Mouse (Mus musculus): Measurements from ENCODE around the gene Gm20605. TPM values are rescaled to one million over a fixed set of nuclear protein-coding genes. Genes with fewer than 3 reads are reported as not detected.

Gene Gm20605
- polyA plus RNA-seq (2012; rRNA removed): 22.7 and 24.6 TPM in 2 replicates

DNA sequence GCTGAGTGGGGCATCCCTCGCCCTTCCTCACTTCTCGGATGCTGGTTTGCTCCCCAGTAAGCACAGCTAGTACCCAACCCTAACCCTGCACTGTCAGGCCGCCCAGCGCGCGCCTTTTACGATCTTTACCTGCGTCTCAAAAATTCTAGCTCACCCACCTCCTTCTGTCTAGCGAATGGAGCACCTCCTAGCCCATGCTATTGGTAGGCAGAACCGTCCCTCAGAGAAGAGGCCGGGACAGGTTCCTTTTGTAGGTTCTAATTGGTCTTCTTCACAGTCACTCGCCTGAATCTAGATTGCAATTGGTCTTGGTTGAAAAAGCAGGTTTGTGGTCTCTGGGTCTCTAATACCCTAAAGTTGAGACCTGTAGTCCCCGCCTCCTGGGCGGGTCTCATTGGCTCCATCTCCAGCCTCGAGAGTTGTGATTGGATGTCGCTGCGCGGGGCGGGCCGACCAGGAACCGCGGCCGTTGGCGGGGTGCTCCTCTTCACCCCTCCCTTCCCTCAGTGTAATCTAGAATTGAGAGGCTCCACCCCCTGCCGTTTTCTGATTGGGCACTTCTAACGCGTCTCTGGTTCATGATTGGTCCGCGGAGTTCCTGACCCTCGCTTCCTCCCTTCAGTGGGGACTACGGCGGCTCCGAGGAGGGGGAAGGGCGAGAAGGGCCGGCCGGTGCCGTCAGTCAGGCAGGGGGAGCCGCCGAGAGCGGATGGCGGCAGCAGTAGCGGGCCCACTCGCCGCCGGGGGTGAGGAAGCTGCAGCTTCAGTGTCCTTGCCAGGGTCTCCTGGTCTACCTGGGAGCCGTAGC is at the start of gene Gm20605, which contains the start of the genes Fbxo24 and Lrch4:
TSS of gene Gm20605 (plus strand) at position 678 of the 808 bp plus-strand sequence.
TSS of gene Fbxo24 (minus strand) at position 505 of the 808 bp plus-strand sequence.
TSS of gene Lrch4 (plus strand) at position 624 of the 808 bp plus-strand sequence.
- peak; percentile 92 for DNase-seq (ENCODE audit: low spot score)

- no peak for DNase-seq (ENCODE audit: low spot score)
Measured at GRCm38 (mm10) chr5:137580246-137580645, 48.7 kb upstream of the Gm20605 start.

DNA sequence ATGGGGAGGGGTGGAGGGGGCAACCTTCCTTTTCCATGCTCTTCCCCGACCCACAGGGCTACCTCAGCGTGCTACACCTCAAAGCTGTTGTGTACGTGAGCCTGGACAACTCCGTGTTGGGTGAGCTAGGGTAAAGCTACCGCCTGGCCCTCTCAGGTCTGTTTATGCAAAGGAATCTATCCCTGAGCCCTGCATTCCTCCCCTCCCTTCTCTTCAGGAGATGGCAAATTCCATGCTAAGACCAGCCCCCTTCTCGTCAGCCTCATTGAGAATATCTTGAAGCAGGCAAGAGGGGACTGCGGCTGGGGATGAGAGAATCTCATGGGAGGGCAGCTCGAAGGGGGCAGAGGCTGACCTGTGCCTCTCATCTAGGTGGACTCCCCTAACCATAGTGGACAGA is 46.3 kb upstream of the Gm20605 start:
- DNase-seq (ENCODE audit: low spot score): no peak

DNA sequence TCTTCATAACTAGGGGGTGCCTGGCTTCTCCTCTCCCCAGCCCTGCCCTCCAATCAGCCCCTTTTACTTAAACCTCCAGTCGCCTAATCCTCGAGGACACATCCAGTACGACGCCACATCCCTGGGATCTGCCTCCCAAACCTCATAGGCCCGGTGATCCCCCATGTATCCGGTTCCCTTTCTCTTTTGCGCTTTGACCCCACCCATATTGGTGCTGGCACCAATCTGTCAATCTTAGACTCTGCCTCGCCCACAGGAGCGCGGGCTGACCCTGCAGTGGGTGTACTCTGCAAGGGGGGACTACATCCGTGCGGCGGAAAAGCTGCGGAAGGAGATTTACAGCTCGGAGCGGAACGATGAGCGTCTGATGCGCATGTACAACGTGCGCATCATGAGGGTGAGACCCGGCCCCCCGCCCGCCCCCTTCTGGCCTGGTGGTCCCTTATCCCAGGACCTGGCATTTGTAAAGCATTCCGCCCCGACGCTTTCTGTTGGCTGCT is 45.3 kb upstream of the Gm20605 start:
- no peak for DNase-seq (ENCODE audit: low spot score)

DNA sequence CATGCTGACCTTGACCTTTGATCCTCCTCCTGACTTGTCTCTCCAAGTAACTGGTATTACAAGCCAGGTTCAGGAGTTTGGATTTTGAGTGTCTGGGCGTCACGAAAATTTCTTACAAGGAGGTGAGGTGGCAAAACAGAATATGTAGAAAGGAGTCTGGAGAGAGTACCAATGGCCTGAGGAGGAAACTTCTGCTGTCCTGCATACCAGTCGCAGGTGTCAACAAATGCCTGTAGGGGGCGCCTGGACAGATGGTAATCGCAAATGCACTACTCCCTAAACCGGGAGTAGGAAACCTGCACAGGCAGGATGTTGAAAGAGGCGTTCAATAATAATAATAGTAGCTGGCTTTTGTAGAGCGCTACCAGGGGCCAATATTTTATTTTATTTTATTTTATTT is 44.0 kb upstream of the Gm20605 start:
- no peak for DNase-seq (ENCODE audit: low spot score)

GRCm38 (mm10) chr5:137590507-137590906 is 38.5 kb upstream of the Gm20605 start:
- no peak for DNase-seq (ENCODE audit: low spot score)

GRCm38 (mm10) chr5:137595921-137596320 is 33.1 kb upstream of the Gm20605 start:
- DNase-seq (ENCODE audit: low spot score): no peak

GRCm38 (mm10) chr5:137596601-137597261 is 32.2 kb upstream of the Gm20605 start:
- DNase-seq (ENCODE audit: low spot score): no peak

- no peak for DNase-seq (ENCODE audit: low spot score)
Measured at GRCm38 (mm10) chr5:137597625-137598024, 31.4 kb upstream of the Gm20605 start.

DNA sequence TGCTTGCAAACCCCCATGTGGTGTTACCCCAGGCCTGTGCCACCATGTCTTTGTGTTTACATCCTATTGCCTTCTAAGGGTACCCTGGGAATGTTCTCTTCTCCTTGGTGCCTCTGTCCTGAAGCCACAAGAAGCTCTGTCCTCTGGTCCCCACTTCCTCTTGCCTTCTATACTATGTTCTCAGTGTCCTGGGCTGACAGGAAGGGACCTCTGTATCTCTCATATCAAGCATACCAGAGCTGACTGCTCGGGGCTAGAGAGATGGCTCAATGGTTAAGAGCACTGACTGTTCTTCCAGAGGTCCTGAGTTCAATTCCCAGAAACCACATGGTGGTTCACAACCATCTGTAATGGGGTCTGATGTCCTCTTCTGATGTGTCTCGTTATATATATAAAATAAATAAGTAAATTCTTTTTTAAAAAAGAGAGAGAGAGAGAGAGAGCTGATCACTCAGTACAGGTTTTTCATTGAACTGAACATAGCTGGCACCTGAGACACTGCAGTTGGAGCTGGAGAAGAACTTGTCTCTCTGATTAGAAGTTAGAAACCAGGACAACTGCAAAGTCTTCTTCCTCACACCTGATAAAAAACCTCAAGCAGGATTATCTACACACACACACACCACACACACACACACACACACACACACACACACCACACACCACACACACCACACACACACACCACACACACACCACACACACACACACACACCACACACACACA is 30.7 kb upstream of the Gm20605 start:
- no peak for DNase-seq (ENCODE audit: low spot score)

GRCm38 (mm10) chr5:137599600-137599999 is 29.4 kb upstream of the Gm20605 start:
- no peak for DNase-seq (ENCODE audit: low spot score)

GRCm38 (mm10) chr5:137600281-137600618 is 28.7 kb upstream of the Gm20605 start:
- DNase-seq (ENCODE audit: low spot score): no peak

DNA sequence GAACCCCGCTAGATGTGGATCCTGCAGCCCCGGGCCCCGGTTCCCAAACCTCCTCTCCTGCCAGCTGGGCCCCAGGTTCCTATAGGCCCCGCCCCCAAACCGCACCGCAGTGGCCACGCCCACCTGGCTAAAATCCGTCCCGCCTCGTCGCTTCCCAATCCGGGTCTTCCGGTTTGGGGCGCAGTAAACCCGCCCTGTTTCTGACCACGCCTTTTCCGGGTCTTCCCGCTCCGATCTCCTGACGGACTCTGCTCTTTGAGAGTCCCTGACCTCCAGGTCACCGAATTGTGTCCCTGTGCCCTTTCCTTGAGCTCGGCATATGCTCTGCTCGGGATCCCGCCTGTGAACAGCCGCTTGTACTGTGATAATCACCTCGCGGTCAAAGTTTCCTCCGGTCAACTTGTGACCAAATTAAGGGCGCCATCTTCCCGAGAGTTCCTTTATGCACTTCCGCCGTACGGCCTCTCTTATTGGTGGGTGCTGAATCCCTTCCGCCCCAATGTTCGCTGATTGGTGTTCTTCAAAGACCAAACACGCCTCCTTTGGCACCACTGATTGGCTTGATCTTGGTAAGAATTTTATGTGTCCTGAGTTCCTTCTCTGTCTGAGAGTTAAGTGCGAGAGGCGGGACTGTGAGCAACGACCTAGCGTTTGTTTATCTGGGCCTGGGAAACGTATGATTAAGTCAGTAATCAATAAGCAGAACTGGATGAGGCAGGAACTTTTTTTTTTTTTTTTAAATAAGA is 28.2 kb upstream of the Gm20605 start, which contains the start of gene Mospd3:
TSS of gene Mospd3 (minus strand) at position 440 of the 746 bp plus-strand sequence.
- peak; percentile 94 for DNase-seq (ENCODE audit: low spot score)

DNA sequence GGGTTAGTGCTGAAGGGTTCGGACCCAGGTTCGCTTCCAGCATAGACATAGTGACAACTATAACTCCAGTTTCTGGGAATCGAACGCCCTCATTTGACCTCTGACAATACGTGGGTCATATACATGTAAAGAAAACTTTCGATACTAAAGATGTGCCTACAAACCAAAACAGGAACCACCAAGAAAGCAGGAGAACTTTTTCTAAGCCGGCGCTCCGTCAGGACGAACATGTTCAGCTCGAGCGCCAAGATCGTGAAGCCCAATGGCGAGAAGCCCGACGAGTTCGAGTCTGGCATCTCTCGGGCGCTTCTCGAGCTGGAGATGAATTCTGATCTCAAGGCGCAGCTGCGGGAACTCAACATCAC is 27.6 kb upstream of the Gm20605 start:
- DNase-seq (ENCODE audit: low spot score): no peak

GRCm38 (mm10) chr5:137607860-137608653 is 20.9 kb upstream of the Gm20605 start:
- no peak for DNase-seq (ENCODE audit: low spot score)

DNA sequence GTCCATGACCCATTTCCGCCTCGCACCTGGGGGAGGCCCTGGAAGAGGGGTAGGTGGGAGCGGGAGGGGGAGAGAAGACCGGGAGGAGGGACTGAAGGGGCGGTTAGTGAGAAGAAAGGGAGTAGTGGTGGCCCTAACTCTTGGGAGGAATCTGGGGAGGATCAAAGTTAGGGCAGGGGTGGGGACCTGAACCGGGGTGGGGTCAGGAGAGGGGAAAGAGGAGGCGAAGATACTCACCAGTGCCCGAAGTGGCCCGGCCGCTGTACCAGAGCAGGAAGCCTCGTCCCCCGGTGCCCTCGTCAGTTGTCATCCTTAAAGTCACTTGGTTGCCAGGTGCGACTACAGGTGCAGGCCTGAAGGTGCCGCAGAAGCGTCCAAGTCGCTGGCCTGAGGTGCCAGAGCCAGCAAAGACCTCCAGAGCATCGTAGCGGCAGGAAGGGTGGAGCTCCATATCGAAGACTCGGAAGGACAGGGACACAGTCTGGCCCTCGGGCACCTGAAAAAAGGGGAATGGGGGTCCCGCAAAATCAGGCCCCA is 20.3 kb upstream of the Gm20605 start:
- no peak for DNase-seq (ENCODE audit: low spot score)

DNA sequence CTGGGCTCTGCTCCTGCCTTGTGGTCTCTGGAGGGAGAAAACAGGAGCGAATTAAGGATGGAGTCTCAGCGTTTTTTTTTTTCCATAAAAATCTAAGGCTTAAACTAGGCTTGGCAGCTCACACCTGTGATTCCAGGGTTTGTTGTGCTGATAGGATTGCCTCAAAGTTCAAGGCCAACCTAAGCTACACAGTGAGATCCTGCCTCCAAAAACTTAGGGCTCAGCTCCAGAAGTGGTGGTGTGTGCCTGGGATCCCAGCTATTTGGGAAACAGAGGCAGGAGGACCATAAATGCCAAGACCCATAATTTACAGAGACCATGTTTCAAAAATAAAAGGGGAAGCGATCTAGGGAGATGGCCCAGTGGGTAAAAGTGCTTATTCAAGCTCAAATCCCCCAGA is 19.7 kb upstream of the Gm20605 start:
- no peak for DNase-seq (ENCODE audit: low spot score)

DNA sequence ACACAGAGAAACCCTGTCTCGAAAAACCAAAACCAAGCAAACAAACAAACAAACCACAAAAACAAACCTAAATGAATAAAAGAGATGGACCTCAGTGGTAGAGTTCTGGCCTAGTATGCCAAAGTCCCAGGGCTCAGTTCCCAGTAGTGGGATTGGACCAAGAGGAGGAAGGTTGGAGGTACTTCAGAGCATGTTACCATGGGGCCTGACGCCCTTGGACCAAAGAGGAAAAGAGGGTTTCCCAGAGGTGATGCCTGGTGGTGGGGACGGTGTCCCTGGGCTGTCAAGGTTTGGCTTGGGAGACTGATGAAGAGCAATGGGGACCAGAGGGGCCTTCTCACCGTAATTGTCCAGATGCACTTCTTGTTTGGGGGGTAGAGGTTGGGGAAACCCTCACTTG is 18.9 kb upstream of the Gm20605 start:
- DNase-seq (ENCODE audit: low spot score): no peak

DNA sequence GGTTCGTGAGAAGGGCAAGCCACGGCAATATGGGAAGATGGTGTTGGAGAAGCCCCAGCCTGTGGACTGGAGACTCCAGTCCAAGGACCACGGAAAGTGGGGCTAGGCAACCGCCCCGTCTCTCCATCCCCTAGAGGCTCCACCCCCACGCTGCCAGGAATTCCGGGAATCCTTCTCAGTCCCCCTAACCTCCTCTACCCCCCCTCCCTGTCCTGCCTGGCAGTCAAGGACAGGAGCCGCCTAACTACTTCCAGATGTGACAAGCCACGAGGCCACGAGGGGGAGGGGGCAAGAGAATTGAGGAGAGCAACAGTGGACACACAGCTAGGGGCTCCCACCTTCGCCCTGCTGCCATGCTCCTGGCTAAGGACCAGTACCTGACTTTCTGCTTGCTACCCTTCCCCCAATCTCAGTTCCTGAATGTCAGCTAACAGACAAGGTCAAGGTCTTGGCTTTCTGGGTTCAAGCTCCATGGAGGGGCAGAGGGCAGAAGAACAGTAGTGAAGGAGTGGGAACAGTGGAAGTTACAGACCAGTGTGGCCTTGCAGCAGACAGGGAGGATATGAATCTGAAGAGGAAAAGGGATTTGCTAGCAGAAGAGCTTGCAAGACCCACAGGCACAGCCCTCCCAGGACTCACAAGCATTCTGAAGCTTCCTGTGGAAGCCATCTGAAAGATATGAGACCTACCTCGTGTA is 18.3 kb upstream of the Gm20605 start:
- peak; percentile 33 for DNase-seq (ENCODE audit: low spot score)

- no peak for DNase-seq (ENCODE audit: low spot score)
Measured at GRCm38 (mm10) chr5:137611245-137611602, 17.8 kb upstream of the Gm20605 start.

Data from urinary bladder, adult 2 months (tissue).